Mouse (Mus musculus): ENCODE measurements at regions not wholly inside any gene's neighbourhood (a gene's known extent, or its start where the extent isn't known, plus 50 kb on each side); places are given as distances from the start of the nearest gene placed in this dataset.
A peak's percentile ranks its signal among the peaks of the same experiment; 100 is the strongest.

GRCm38 (mm10) chr8:91999661-92000060 lies 197.8 kb upstream of the Irx3 start:
- no peaks in the 10 kb centered on the region for H3K4me1 ChIP-seq (replicated peaks; ENCODE audit: control insufficient read depth, insufficient read depth, low read length)
- DNase-seq (ENCODE audit: low spot score): no peak
- H3K9me3 ChIP-seq (ENCODE audit: control insufficient read depth, low read length): no peaks in the 10 kb centered on the region
- no peaks in the 10 kb centered on the region for H3K36me3 ChIP-seq (ENCODE audit: control insufficient read depth, insufficient read depth, low read length)
- no peak overlapping the region for H3K4me2 ChIP-seq (ENCODE audit: low read length)
- H3K9ac ChIP-seq (ENCODE audit: low read length): no peak overlapping the region
- no peak overlapping the region for H3K4me3 ChIP-seq (ENCODE audit: low read depth, low read length)
- ATAC-seq (replicated peaks; ENCODE audit: low FRiP score, low TSS enrichment, low read depth): no peak
- 88% methylated on average over 5 of the region's 5 CpGs for WGBS
- no peaks in the 10 kb centered on the region for H3K27me3 ChIP-seq (replicated peaks; ENCODE audit: control insufficient read depth, insufficient read depth, low read length)
- no peak overlapping the region for H3K27ac ChIP-seq (ENCODE audit: low read depth)

- Histone ChIP-seq H3K9me3 (ENCODE audit: control insufficient read depth, low read length) (no peaks in the 10 kb centered on the region), H3K4me1 (replicated peaks; ENCODE audit: control insufficient read depth, insufficient read depth, low read length) (no peaks in the 10 kb centered on the region), H3K4me2 (ENCODE audit: low read length) (no peak overlapping the region), H3K36me3 (ENCODE audit: control insufficient read depth, insufficient read depth, low read length) (no peaks in the 10 kb centered on the region), H3K27me3 (replicated peaks; ENCODE audit: control insufficient read depth, insufficient read depth, low read length) (no peaks in the 10 kb centered on the region), H3K27ac (ENCODE audit: low read depth) (no peak overlapping the region), H3K9ac (ENCODE audit: low read length) (no peak overlapping the region), H3K4me3 (ENCODE audit: low read depth, low read length) (no peak overlapping the region)
- DNase-seq (ENCODE audit: low spot score) (no peak), ATAC-seq (replicated peaks; ENCODE audit: low FRiP score, low TSS enrichment, low read depth) (no peak)
- WGBS: 74% methylated on average over 2 of the region's 2 CpGs
Measured at GRCm38 (mm10) chr8:91999189-91999588, 197.3 kb upstream of the Irx3 start.

- H3K27ac ChIP-seq (ENCODE audit: low read depth): no peak overlapping the region
- H3K4me1 ChIP-seq (replicated peaks; ENCODE audit: control insufficient read depth, insufficient read depth, low read length): peaks cover 6% of the 10 kb centered on the region; the same call in 1 of the 2 replicates
- no peaks in the 10 kb centered on the region for H3K36me3 ChIP-seq (ENCODE audit: control insufficient read depth, insufficient read depth, low read length)
- no peak overlapping the region for H3K4me2 ChIP-seq (ENCODE audit: low read length)
- DNase-seq (ENCODE audit: low spot score): no peak
- H3K9me3 ChIP-seq (ENCODE audit: control insufficient read depth, low read length): no peaks in the 10 kb centered on the region
- no peak overlapping the region for H3K9ac ChIP-seq (ENCODE audit: low read length)
- no peaks in the 10 kb centered on the region for H3K27me3 ChIP-seq (replicated peaks; ENCODE audit: control insufficient read depth, insufficient read depth, low read length)
- H3K4me3 ChIP-seq (ENCODE audit: low read depth, low read length): no peak overlapping the region
- ATAC-seq (replicated peaks; ENCODE audit: low FRiP score, low TSS enrichment, low read depth): no peak
Measured at GRCm38 (mm10) chr8:91997892-91998189, 196.0 kb upstream of the Irx3 start.

- Histone ChIP-seq H3K27me3 (replicated peaks; ENCODE audit: control insufficient read depth, insufficient read depth, low read length) (no peaks in the 10 kb centered on the region), H3K4me1 (replicated peaks; ENCODE audit: control insufficient read depth, insufficient read depth, low read length) (peaks cover 6% of the 10 kb centered on the region; the same call in 1 of the 2 replicates), H3K27ac (ENCODE audit: low read depth) (no peak overlapping the region), H3K4me2 (ENCODE audit: low read length) (no peak overlapping the region), H3K36me3 (ENCODE audit: control insufficient read depth, insufficient read depth, low read length) (no peaks in the 10 kb centered on the region), H3K4me3 (ENCODE audit: low read depth, low read length) (no peak overlapping the region), H3K9ac (ENCODE audit: low read length) (no peak overlapping the region), H3K9me3 (ENCODE audit: control insufficient read depth, low read length) (no peaks in the 10 kb centered on the region)
- 48% methylated on average over 26 of the region's 26 CpGs for WGBS
- DNase-seq (ENCODE audit: low spot score) (no peak), ATAC-seq (replicated peaks; ENCODE audit: low FRiP score, low TSS enrichment, low read depth) (no peak)
Measured at GRCm38 (mm10) chr8:91997023-91997891, 195.4 kb upstream of the Irx3 start.

- Histone ChIP-seq H3K9ac (ENCODE audit: low read length) (no peak overlapping the region), H3K27me3 (replicated peaks; ENCODE audit: control insufficient read depth, insufficient read depth, low read length) (no peaks in the 10 kb centered on the region), H3K9me3 (ENCODE audit: control insufficient read depth, low read length) (no peaks in the 10 kb centered on the region), H3K4me1 (replicated peaks; ENCODE audit: control insufficient read depth, insufficient read depth, low read length) (peaks cover 6% of the 10 kb centered on the region; the same call in 1 of the 2 replicates), H3K36me3 (ENCODE audit: control insufficient read depth, insufficient read depth, low read length) (no peaks in the 10 kb centered on the region), H3K4me2 (ENCODE audit: low read length) (no peak overlapping the region), H3K27ac (ENCODE audit: low read depth) (no peak overlapping the region), H3K4me3 (ENCODE audit: low read depth, low read length) (no peak overlapping the region)
- no peak for DNase-seq (ENCODE audit: low spot score)
- ATAC-seq (replicated peaks; ENCODE audit: low FRiP score, low TSS enrichment, low read depth): no peak
- 45% methylated on average over 10 of the region's 10 CpGs for WGBS
Measured at GRCm38 (mm10) chr8:91996305-91997022, 194.6 kb upstream of the Irx3 start.

GRCm38 (mm10) chr8:91995407-91996144 lies 193.7 kb upstream of the Irx3 start:
- H3K27me3 ChIP-seq (replicated peaks; ENCODE audit: control insufficient read depth, insufficient read depth, low read length): no peaks in the 10 kb centered on the region
- 49% methylated on average over 9 of the region's 9 CpGs for WGBS
- no peaks in the 10 kb centered on the region for H3K36me3 ChIP-seq (ENCODE audit: control insufficient read depth, insufficient read depth, low read length)
- H3K9me3 ChIP-seq (ENCODE audit: control insufficient read depth, low read length): no peaks in the 10 kb centered on the region
- ATAC-seq (replicated peaks; ENCODE audit: low FRiP score, low TSS enrichment, low read depth): no peak
- no peak overlapping the region for H3K4me2 ChIP-seq (ENCODE audit: low read length)
- no peak overlapping the region for H3K4me3 ChIP-seq (ENCODE audit: low read depth, low read length)
- DNase-seq (ENCODE audit: low spot score): no peak
- H3K27ac ChIP-seq (ENCODE audit: low read depth): no peak overlapping the region
- no peak overlapping the region for H3K9ac ChIP-seq (ENCODE audit: low read length)
- H3K4me1 ChIP-seq (replicated peaks; ENCODE audit: control insufficient read depth, insufficient read depth, low read length): peaks cover 6% of the 10 kb centered on the region; the same call in 1 of the 2 replicates

- Histone ChIP-seq H3K4me2 (ENCODE audit: low read length) (0 out of 2 replicates have a peak overlapping the region, but pooled peaks have one; percentile 0), H3K9me3 (ENCODE audit: control insufficient read depth, low read length) (0 out of 2 replicates have a peak, but pooled peaks cover 3% of the 10 kb centered on the region), H3K9ac (ENCODE audit: low read length) (no peak overlapping the region), H3K4me3 (ENCODE audit: low read depth, low read length) (no peak overlapping the region), H3K4me1 (replicated peaks; ENCODE audit: control insufficient read depth, insufficient read depth, low read length) (peaks cover 6% of the 10 kb centered on the region; the same call in 1 of the 2 replicates), H3K27me3 (replicated peaks; ENCODE audit: control insufficient read depth, insufficient read depth, low read length) (no peaks in the 10 kb centered on the region), H3K27ac (ENCODE audit: low read depth) (no peak overlapping the region), H3K36me3 (ENCODE audit: control insufficient read depth, insufficient read depth, low read length) (no peaks in the 10 kb centered on the region)
- WGBS: 53% methylated on average over 25 of the region's 25 CpGs
- no peak for ATAC-seq (replicated peaks; ENCODE audit: low FRiP score, low TSS enrichment, low read depth)
- DNase-seq (ENCODE audit: low spot score): no peak
Measured at GRCm38 (mm10) chr8:91991542-91992452, 189.9 kb upstream of the Irx3 start.

GRCm38 (mm10) chr8:91990952-91991351 lies 189.1 kb upstream of the Irx3 start:
- Histone ChIP-seq H3K9ac (ENCODE audit: low read length) (no peak overlapping the region), H3K4me3 (ENCODE audit: low read depth, low read length) (no peak overlapping the region), H3K4me1 (replicated peaks; ENCODE audit: control insufficient read depth, insufficient read depth, low read length) (peaks cover 6% of the 10 kb centered on the region; the same call in 1 of the 2 replicates), H3K4me2 (ENCODE audit: low read length) (no peak overlapping the region), H3K36me3 (ENCODE audit: control insufficient read depth, insufficient read depth, low read length) (no peaks in the 10 kb centered on the region), H3K27me3 (replicated peaks; ENCODE audit: control insufficient read depth, insufficient read depth, low read length) (no peaks in the 10 kb centered on the region), H3K27ac (ENCODE audit: low read depth) (no peak overlapping the region), H3K9me3 (ENCODE audit: control insufficient read depth, low read length) (0 out of 2 replicates have a peak, but pooled peaks cover 3% of the 10 kb centered on the region)
- no peak for DNase-seq (ENCODE audit: low spot score)
- ATAC-seq (replicated peaks; ENCODE audit: low FRiP score, low TSS enrichment, low read depth): no peak
- 40% methylated on average over 5 of the region's 5 CpGs for WGBS
